Mouse (Mus musculus) myocyte (in vitro differentiated cells): Measurements from ENCODE around the gene Ubac2.

Experiments used
- CEBPB ChIP-seq: IDR thresholded peaks from 2 replicates; pipeline ENCODE4 v1.6.1; 2011; ENCODE audit warnings: mild to moderate bottlenecking, moderate library complexity; ENCODE audit not compliant: poor library complexity, insufficient read depth, severe bottlenecking
- E2F4 ChIP-seq: IDR thresholded peaks from one replicate; pipeline ENCODE4 v1.6.1; 2011; ENCODE audit warnings: mild to moderate bottlenecking, control low read depth, moderate library complexity; ENCODE audit not compliant: insufficient read depth
- MAX ChIP-seq: IDR thresholded peaks from one replicate; pipeline ENCODE4 v1.6.1; 2011; ENCODE audit warnings: low read depth, mild to moderate bottlenecking, control low read depth
- MYOD1 ChIP-seq, 3 experiments: IDR thresholded peaks; one replicate each; pipeline ENCODE4 v1.6.1; 2011; ENCODE audit warnings: control low read depth in 2 of 3, low read depth in 2 of 3, mild to moderate bottlenecking in 2 of 3, moderate library complexity in 1 of 3; ENCODE audit not compliant: insufficient read length in 2 of 3, control insufficient read depth in 1 of 3
- MYOG ChIP-seq, 3 experiments: IDR thresholded peaks; one replicate each; pipeline ENCODE4 v1.6.1; 2011; ENCODE audit warnings: control low read depth in 2 of 3, low read depth in 2 of 3, mild to moderate bottlenecking in 2 of 3; ENCODE audit not compliant: insufficient read length in 2 of 3, control insufficient read depth in 1 of 3, insufficient read depth in 1 of 3
- POLR2A ChIP-seq: IDR thresholded peaks from one replicate; pipeline ENCODE4 v1.6.1; 2011; ENCODE audit warnings: low read depth, mild to moderate bottlenecking, control low read depth, moderate library complexity; ENCODE audit not compliant: insufficient read length
- POLR2AphosphoS2 ChIP-seq: IDR thresholded peaks from one replicate; pipeline ENCODE4 v1.6.1; 2011; ENCODE audit warnings: low read depth, control low read depth; ENCODE audit not compliant: insufficient read length
- REST ChIP-seq: IDR thresholded peaks from one replicate; pipeline ENCODE4 v1.6.1; 2011; ENCODE audit warnings: mild to moderate bottlenecking, control low read depth, moderate library complexity; ENCODE audit not compliant: insufficient read depth, insufficient read length
- SRF ChIP-seq: IDR thresholded peaks from one replicate; pipeline ENCODE4 v1.6.1; 2011; ENCODE audit warnings: low read depth; ENCODE audit not compliant: control insufficient read depth, insufficient read length
- TCF12 ChIP-seq: IDR thresholded peaks from one replicate; pipeline ENCODE4 v1.6.1; 2011; ENCODE audit warnings: mild to moderate bottlenecking, control low read depth; ENCODE audit not compliant: poor library complexity, insufficient read depth, severe bottlenecking
- TCF3 ChIP-seq: IDR thresholded peaks from one replicate; pipeline ENCODE4 v1.6.1; 2011; ENCODE audit warnings: low read depth, control low read depth; ENCODE audit not compliant: insufficient read length
- USF1 ChIP-seq: IDR thresholded peaks from one replicate; pipeline ENCODE4 v1.6.1; 2011; ENCODE audit warnings: low read depth, mild to moderate bottlenecking, control low read depth, moderate library complexity

- TF ChIP-seq TCF12 (no peak), POLR2A (no peak), CEBPB (no peak), USF1 (no peak), TCF3 (no peak), MAX (no peak), MYOG (IDR thresholded peaks at IDR 0.05; ENCODE audit: control insufficient read depth in 1 of 3, insufficient read depth in 1 of 3, insufficient read length in 2 of 3, low read depth in 2 of 3) (no peak), SRF (no peak), POLR2AphosphoS2 (no peak), E2F4 (no peak), MYOD1 (IDR thresholded peaks at IDR 0.05; ENCODE audit: control insufficient read depth in 1 of 3, insufficient read length in 2 of 3, low read depth in 2 of 3) (no peak), REST (no peak)
These were observed 42.2 kb downstream of the Ubac2 start for GRCm38 (mm10) chr14:121920511-121921124.
